8 mouse cellular contexts compared by ENCODE assay signal in genomic region chr3:130708529-130708928, GRCm38 (mm10). TPM values are rescaled to one million over a fixed set of nuclear protein-coding genes. Genes with fewer than 3 reads are reported as not detected.
DNase-seq lines count a peak whose midpoint lies in the region; ATAC-seq lines count a peak whose summit lies in the region.

No protein-coding gene starts in this region.

- H3K36me3 ChIP-seq in neural tube, embryonic 11.5 days (ENCODE audit: control insufficient read depth, insufficient read depth, low read length), result no peaks in the 10 kb centered on the region; the same call in 1 of the 2 replicates
- H3K36me3 ChIP-seq in embryonic facial prominence, embryonic 14.5 days (ENCODE audit: control insufficient read depth, insufficient read depth, low read length), result peaks cover 10% of the 10 kb centered on the region
- no peaks in the 10 kb centered on the region for H3K36me3 ChIP-seq in limb, embryonic 11.5 days (ENCODE audit: control insufficient read depth, insufficient read depth, low read length)
- peaks cover 14% of the 10 kb centered on the region for H3K36me3 ChIP-seq in midbrain, embryonic 12.5 days

- no peaks in the 10 kb centered on the region for H3K27me3 ChIP-seq in neural tube, embryonic 11.5 days (ENCODE audit: control insufficient read depth, insufficient read depth, low read length)
- no peaks in the 10 kb centered on the region for H3K27me3 ChIP-seq in embryonic facial prominence, embryonic 14.5 days (replicated peaks; ENCODE audit: control insufficient read depth, insufficient read depth, low read length)
- H3K27me3 ChIP-seq in limb, embryonic 11.5 days (ENCODE audit: control insufficient read depth, insufficient read depth, low read length), result no peaks in the 10 kb centered on the region
- no peaks in the 10 kb centered on the region for H3K27me3 ChIP-seq in midbrain, embryonic 12.5 days

- ATAC-seq in neural tube, embryonic 11.5 days (ENCODE audit: insufficient read depth, low FRiP score, low TSS enrichment), result no peak
- ATAC-seq in embryonic facial prominence, embryonic 14.5 days (ENCODE audit: low read depth), result no peak
- no peak for ATAC-seq in limb, embryonic 11.5 days (ENCODE audit: insufficient number of reproducible peaks, low FRiP score, low TSS enrichment, low read depth)
- no peak for ATAC-seq in midbrain, embryonic 12.5 days (ENCODE audit: low FRiP score, low read depth)

- H3K4me1 ChIP-seq in neural tube, embryonic 11.5 days (ENCODE audit: control insufficient read depth, insufficient read depth, low read length), result peaks cover 9% of the 10 kb centered on the region
- peaks cover 14% of the 10 kb centered on the region for H3K4me1 ChIP-seq in embryonic facial prominence, embryonic 14.5 days (ENCODE audit: control insufficient read depth, insufficient read depth, low read length)
- peaks cover 7% of the 10 kb centered on the region for H3K4me1 ChIP-seq in limb, embryonic 11.5 days (ENCODE audit: control insufficient read depth, insufficient read depth, low read length)
- H3K4me1 ChIP-seq in midbrain, embryonic 12.5 days, result peaks cover 12% of the 10 kb centered on the region

- peak overlapping the region; percentile 86 for H3K4me2 ChIP-seq in neural tube, embryonic 11.5 days (ENCODE audit: low read depth)
- H3K4me2 ChIP-seq in embryonic facial prominence, embryonic 14.5 days (ENCODE audit: low read depth, low read length), result peak overlapping the region; percentile 57
- H3K4me2 ChIP-seq in limb, embryonic 11.5 days (ENCODE audit: low read depth, severe bottlenecking), result peak overlapping the region; percentile 57
- H3K4me2 ChIP-seq in midbrain, embryonic 12.5 days (replicated peaks), result peak overlapping the region; percentile 78

- peak overlapping the region; percentile 83 for H3K4me3 ChIP-seq in neural tube, embryonic 11.5 days (ENCODE audit: low read depth, low read length)
- peak overlapping the region; percentile 66 for H3K4me3 ChIP-seq in embryonic facial prominence, embryonic 14.5 days (ENCODE audit: low read depth, low read length)
- peak overlapping the region; percentile 71 for H3K4me3 ChIP-seq in limb, embryonic 11.5 days (ENCODE audit: low read depth, low read length)
- H3K4me3 ChIP-seq in midbrain, embryonic 12.5 days, result peak overlapping the region; percentile 70

- H3K27ac ChIP-seq in neural tube, embryonic 11.5 days (ENCODE audit: low read depth, low read length), result no peak overlapping the region
- H3K27ac ChIP-seq in embryonic facial prominence, embryonic 14.5 days (replicated peaks; ENCODE audit: low read depth, low read length), result peak overlapping the region; percentile 81
- H3K27ac ChIP-seq in limb, embryonic 11.5 days (replicated peaks; ENCODE audit: low read depth, low read length), result no peak overlapping the region
- peak overlapping the region; percentile 83 for H3K27ac ChIP-seq in midbrain, embryonic 12.5 days (replicated peaks)

- peak overlapping the region; percentile 86 for H3K9ac ChIP-seq in neural tube, embryonic 11.5 days (ENCODE audit: low read length)
- peak overlapping the region; percentile 80 for H3K9ac ChIP-seq in embryonic facial prominence, embryonic 14.5 days (ENCODE audit: low read depth, low read length)
- peak overlapping the region; percentile 80 for H3K9ac ChIP-seq in limb, embryonic 11.5 days (ENCODE audit: low read length)
- H3K9ac ChIP-seq in midbrain, embryonic 12.5 days (replicated peaks), result peak overlapping the region; percentile 90

- DNase-seq in neural tube, embryonic 11.5 days (ENCODE audit: low spot score), result no peak
- DNase-seq in neural tube, embryonic 10.5 days (ENCODE audit: extremely low spot score, low spot score), result no peak
- DNase-seq in embryonic facial prominence, embryonic 14.5 days (ENCODE audit: low spot score), result peak; percentile 74
- DNase-seq in limb, embryonic 11.5 days (ENCODE audit: low spot score), result no peak
- no peak for DNase-seq in thymus, postnatal 14 days
- no peak for DNase-seq in right cerebral cortex, postnatal 4 days
- no peak for DNase-seq in ovary, postnatal 36 days (ENCODE audit: low spot score)

- no peaks in the 10 kb centered on the region for H3K9me3 ChIP-seq in neural tube, embryonic 11.5 days (ENCODE audit: control insufficient read depth, low read length)
- H3K9me3 ChIP-seq in embryonic facial prominence, embryonic 14.5 days (ENCODE audit: control insufficient read depth, low read length), result no peaks in the 10 kb centered on the region
- no peaks in the 10 kb centered on the region for H3K9me3 ChIP-seq in limb, embryonic 11.5 days (ENCODE audit: control insufficient read depth, low read length)
- H3K9me3 ChIP-seq in midbrain, embryonic 12.5 days, result no peaks in the 10 kb centered on the region

- WGBS in neural tube, embryonic 11.5 days, result 3% methylated on average over 5 of the region's 5 CpGs
- under 1% methylated on average over 5 of the region's 5 CpGs for WGBS in embryonic facial prominence, embryonic 14.5 days
- WGBS in limb, embryonic 11.5 days, result 2% methylated on average over 5 of the region's 5 CpGs
- 1% methylated on average over 5 of the region's 5 CpGs for WGBS in midbrain, embryonic 12.5 days

RNA-seq across cellular contexts. Expression of gene Ostc, which starts 0.7 kb away (rescaled TPM):
- 319 and 333 TPM in 2 replicates for polyA plus RNA-seq in neural tube, embryonic 11.5 days (2014; fragmentation: Nextera tagmentation; extraction: Ambion mirVana)
- polyA plus RNA-seq in embryonic facial prominence, embryonic 14.5 days (2014; fragmentation: Nextera tagmentation; extraction: Ambion mirVana), result 454 and 459 TPM in 2 replicates
- 357 and 386 TPM in 2 replicates for polyA plus RNA-seq in limb, embryonic 11.5 days (2014; fragmentation: Nextera tagmentation; extraction: Ambion mirVana)
- 250 and 259 TPM in 2 replicates for polyA plus RNA-seq in midbrain, embryonic 12.5 days (2016; fragmentation: Nextera tagmentation; extraction: Ambion mirVana)

RNA-seq across cellular contexts. Expression of gene Rpl34, which starts 21.7 kb away (rescaled TPM):
- 705 and 712 TPM in 2 replicates for polyA plus RNA-seq in neural tube, embryonic 11.5 days (2014; fragmentation: Nextera tagmentation; extraction: Ambion mirVana)
- polyA plus RNA-seq in embryonic facial prominence, embryonic 14.5 days (2014; fragmentation: Nextera tagmentation; extraction: Ambion mirVana), result 1,104 and 1,207 TPM in 2 replicates
- 901 and 917 TPM in 2 replicates for polyA plus RNA-seq in limb, embryonic 11.5 days (2014; fragmentation: Nextera tagmentation; extraction: Ambion mirVana)
- 603 and 631 TPM in 2 replicates for polyA plus RNA-seq in midbrain, embryonic 12.5 days (2016; fragmentation: Nextera tagmentation; extraction: Ambion mirVana)

Comparison
In these comparisons a context has a peak if more than half of its experiments do, and no peak if none do; other contexts are left out.
1. H3K27ac ChIP-seq: peak in embryonic facial prominence, embryonic 14.5 days (single experiment) and midbrain, embryonic 12.5 days (single experiment); none in neural tube, embryonic 11.5 days (single experiment) and limb, embryonic 11.5 days (single experiment).
2. Peak in every context shown above with its lines, with median percentiles within 50 percentile points of each other: H3K4me2 ChIP-seq, H3K4me3 ChIP-seq and H3K9ac ChIP-seq.